In genomic region chr10:43002721-43003465, GRCm38 (mm10) we compare ENCODE assay signal across 8 mouse cellular contexts.
A peak's percentile ranks its signal among the peaks of the same experiment; 100 is the strongest.
DNase-seq lines count a peak whose midpoint lies in the region; ATAC-seq and TF ChIP-seq lines count a peak whose summit lies in the region.

No protein-coding gene starts in this region.

- peaks cover 42% of the 10 kb centered on the region for H3K27me3 ChIP-seq in liver, embryonic 12.5 days (replicated peaks)
- H3K27me3 ChIP-seq in cerebellum, adult 2 months (ENCODE audit: control insufficient read depth, insufficient read depth, low read length), result no peaks in the 10 kb centered on the region

- WGBS in liver, embryonic 12.5 days (ENCODE audit: insufficient replicate concordance), result 14% methylated on average over 25 of the region's 25 CpGs
- WGBS in cerebellum, adult 2 months, result 45% methylated on average over 25 of the region's 25 CpGs

- peak overlapping the region; percentile 66 for H3K4me3 ChIP-seq in gastrocnemius, adult 2 months
- peak overlapping the region; percentile 41 for H3K4me3 ChIP-seq in liver, embryonic 12.5 days
- H3K4me3 ChIP-seq in cerebellum, adult 2 months (replicated peaks; ENCODE audit: insufficient read depth, low read depth, low read length), result no peak overlapping the region

- no peak for DNase-seq in gastrocnemius, adult 2 months
- DNase-seq in gastrocnemius, postnatal 25 days, result no peak
- DNase-seq in thymus, postnatal 4 days, result peak; percentile 35
- DNase-seq in thymus, postnatal 36 days, result no peak
- DNase-seq in cerebellum, adult 2 months, result no peak
- DNase-seq in layer of hippocampus, adult 18-20 months (ENCODE audit: low spot score in 2 of 2), result no peak
- DNase-seq in urinary bladder, postnatal 25 days (ENCODE audit: low spot score), result no peak

- no peak for ATAC-seq in liver, embryonic 12.5 days

- H3K4me2 ChIP-seq in liver, embryonic 12.5 days, result peak overlapping the region; percentile 66

- H3K9me3 ChIP-seq in liver, embryonic 12.5 days (replicated peaks), result no peaks in the 10 kb centered on the region

- peak overlapping the region; percentile 1; the same call in 1 of the 2 replicates for H3K9ac ChIP-seq in liver, embryonic 12.5 days

- no peak for TF ChIP-seq POLR2A in cerebellum, adult 2 months (IDR thresholded peaks at IDR 0.05; ENCODE audit: borderline replicate concordance, insufficient read depth, low read length)

- no peaks in the 10 kb centered on the region for H3K4me1 ChIP-seq in liver, embryonic 12.5 days
- no peaks in the 10 kb centered on the region for H3K4me1 ChIP-seq in cerebellum, adult 2 months (ENCODE audit: control insufficient read depth, insufficient read depth, low read length)

- intact Hi-C loops in gastrocnemius, adult 2 months (cut with DNase I), result no loop called here

- TF ChIP-seq CTCF in gastrocnemius, adult 2 months (IDR thresholded peaks at IDR 0.05), result no peak
- no peak for TF ChIP-seq CTCF in cerebellum, adult 2 months (IDR thresholded peaks at IDR 0.05; ENCODE audit: borderline replicate concordance, insufficient read depth, low read depth, low read length)

- H3K27ac ChIP-seq in gastrocnemius, adult 2 months, result peak overlapping the region; percentile 78
- no peak overlapping the region for H3K27ac ChIP-seq in liver, embryonic 12.5 days
- H3K27ac ChIP-seq in cerebellum, adult 2 months (ENCODE audit: insufficient read depth, low read length), result no peak overlapping the region

- H3K36me3 ChIP-seq in liver, embryonic 12.5 days, result no peaks in the 10 kb centered on the region
